In the genomic region with DNA sequence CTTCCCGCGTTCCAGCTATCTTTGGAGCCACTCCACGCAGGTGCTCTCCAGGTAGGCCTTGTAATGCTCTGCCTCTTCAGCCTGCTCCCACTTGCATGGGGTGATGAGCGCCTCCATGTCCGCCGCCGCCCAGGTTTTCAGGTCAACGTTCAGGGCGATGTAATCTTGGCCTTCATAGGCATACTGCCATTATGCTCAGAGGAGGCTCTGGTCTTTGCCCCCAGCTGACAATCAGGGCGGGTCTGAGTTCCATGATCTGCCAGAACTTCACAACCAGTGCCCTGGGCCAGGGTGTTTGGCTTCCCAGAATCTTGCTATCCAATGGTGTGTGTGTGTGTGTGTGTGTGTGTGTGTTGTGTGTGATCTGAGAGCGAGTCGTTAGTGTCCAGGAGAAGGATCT, we compare ENCODE assay signal across 27 mouse cellular contexts. TPM values are rescaled to one million over a fixed set of nuclear protein-coding genes. Genes with fewer than 3 reads are reported as not detected.
DNase-seq lines count a peak whose midpoint lies in the region; ATAC-seq and TF ChIP-seq lines count a peak whose summit lies in the region.
"Had no signal": no experiment of that assay in that cellular context is flagged by ENCODE, and none has a peak within 500 bp of the region (broad histone marks: within the 10 kb centered on the region; RNA-seq: fewer than 3 reads in every experiment).

No protein-coding gene starts in this region.

- H3K4me2 ChIP-seq in intestine, embryonic 15.5 days (replicated peaks): no peak overlapping the region
- no peak overlapping the region for H3K4me2 ChIP-seq in intestine, embryonic 16.5 days (ENCODE audit: low read depth, low read length)
- H3K4me2 ChIP-seq: embryonic facial prominence, embryonic 12.5 days; forebrain, embryonic 13.5 days; forebrain, embryonic 15.5 days had no signal

- peaks cover 8% of the 10 kb centered on the region; the same call in 1 of the 2 replicates for H3K27me3 ChIP-seq in liver, adult 2 months (ENCODE audit: control insufficient read depth, insufficient read depth, low read length)
- peaks cover 7% of the 10 kb centered on the region for H3K27me3 ChIP-seq in intestine, embryonic 15.5 days (replicated peaks)
- H3K27me3 ChIP-seq in intestine, embryonic 16.5 days (replicated peaks; ENCODE audit: control insufficient read depth, insufficient read depth, low read length): no peaks in the 10 kb centered on the region; the same call in 1 of the 2 replicates
- peaks cover 2% of the 10 kb centered on the region; the same call in 1 of the 2 replicates for H3K27me3 ChIP-seq in small intestine, adult 2 months (ENCODE audit: control insufficient read depth, insufficient read depth, low read length)

- no peak overlapping the region for H3K4me3 ChIP-seq in liver, adult 2 months (ENCODE audit: insufficient read depth, low read depth, low read length)
- H3K4me3 ChIP-seq in intestine, embryonic 15.5 days (replicated peaks): no peak overlapping the region
- no peak overlapping the region for H3K4me3 ChIP-seq in intestine, embryonic 16.5 days (ENCODE audit: low read length)
- no peak overlapping the region for H3K4me3 ChIP-seq in small intestine, adult 2 months (ENCODE audit: low read depth, low read length)
- H3K4me3 ChIP-seq: embryonic facial prominence, embryonic 10.5 days; embryonic facial prominence, embryonic 12.5 days; forebrain, embryonic 13.5 days; forebrain, embryonic 15.5 days had no signal

- no peaks in the 10 kb centered on the region for H3K36me3 ChIP-seq in liver, adult 2 months (ENCODE audit: control insufficient read depth, insufficient read depth, low read length)
- H3K36me3 ChIP-seq in intestine, embryonic 15.5 days: no peaks in the 10 kb centered on the region
- H3K36me3 ChIP-seq in intestine, embryonic 16.5 days (ENCODE audit: control insufficient read depth, insufficient read depth, low read length): no peaks in the 10 kb centered on the region
- H3K36me3 ChIP-seq in small intestine, adult 2 months (ENCODE audit: control insufficient read depth, insufficient read depth, low read length): peaks cover 18% of the 10 kb centered on the region
- H3K36me3 ChIP-seq: embryonic facial prominence, embryonic 10.5 days; embryonic facial prominence, embryonic 12.5 days; forebrain, embryonic 15.5 days had no signal

- no peak overlapping the region for H3K27ac ChIP-seq in liver, adult 2 months (replicated peaks; ENCODE audit: insufficient read depth, low read depth, low read length)
- no peak overlapping the region for H3K27ac ChIP-seq in intestine, embryonic 15.5 days
- no peak overlapping the region for H3K27ac ChIP-seq in intestine, embryonic 16.5 days (ENCODE audit: low read length)
- H3K27ac ChIP-seq in small intestine, adult 2 months (ENCODE audit: insufficient read depth, low read depth, low read length): peak overlapping the region; percentile 94
- H3K27ac ChIP-seq: embryonic facial prominence, embryonic 10.5 days; embryonic facial prominence, embryonic 12.5 days; forebrain, embryonic 13.5 days; forebrain, embryonic 15.5 days had no signal

- ATAC-seq in intestine, embryonic 15.5 days: peak; percentile 76
- ATAC-seq in intestine, embryonic 16.5 days: peak; percentile 74
- ATAC-seq: forebrain, embryonic 13.5 days; forebrain, embryonic 15.5 days had no signal

- 70% methylated on average over 12 of the region's 12 CpGs for WGBS in liver, adult 2 months
- 64% methylated on average over 12 of the region's 12 CpGs for WGBS in intestine, embryonic 15.5 days
- 54% methylated on average over 12 of the region's 12 CpGs for WGBS in intestine, embryonic 16.5 days
- 26% methylated on average over 12 of the region's 12 CpGs for WGBS in small intestine, adult 2 months

- TF ChIP-seq CTCF in liver, adult 2 months (IDR thresholded peaks at IDR 0.05; ENCODE audit: low read depth, low read length): no peak
- TF ChIP-seq CTCF in small intestine, adult 2 months (IDR thresholded peaks at IDR 0.05; ENCODE audit: extremely low read depth, insufficient read length, insufficient replicate concordance, low read depth, low read length): no peak

- H3K79me2 ChIP-seq in liver, adult 2 months (ENCODE audit: control insufficient read depth, insufficient read depth, low read length): no peaks in the 10 kb centered on the region

- no peak for TF ChIP-seq POLR2A in liver, adult 2 months (IDR thresholded peaks at IDR 0.05; ENCODE audit: extremely low read depth, insufficient read depth, low read length)
- TF ChIP-seq POLR2A in small intestine, adult 2 months (IDR thresholded peaks at IDR 0.05; ENCODE audit: low read depth, low read length): no peak

- no peak overlapping the region for H3K9ac ChIP-seq in liver, adult 2 months (ENCODE audit: low read depth, low read length)
- no peak overlapping the region for H3K9ac ChIP-seq in intestine, embryonic 15.5 days
- H3K9ac ChIP-seq in intestine, embryonic 16.5 days (ENCODE audit: low read depth, low read length): no peak overlapping the region
- H3K9ac ChIP-seq: embryonic facial prominence, embryonic 12.5 days; forebrain, embryonic 13.5 days; forebrain, embryonic 15.5 days had no signal

- H3K4me1 ChIP-seq in liver, adult 2 months (ENCODE audit: control insufficient read depth, insufficient read depth, low read length): no peaks in the 10 kb centered on the region
- 0 out of 2 replicates have a peak, but pooled peaks cover 4% of the 10 kb centered on the region for H3K4me1 ChIP-seq in intestine, embryonic 15.5 days (replicated peaks)
- H3K4me1 ChIP-seq in intestine, embryonic 16.5 days (ENCODE audit: control insufficient read depth, insufficient read depth, low read length): no peaks in the 10 kb centered on the region
- H3K4me1 ChIP-seq in small intestine, adult 2 months (ENCODE audit: control insufficient read depth, insufficient read depth, insufficient read length, low read length): peaks cover 9% of the 10 kb centered on the region
- H3K4me1 ChIP-seq: embryonic facial prominence, embryonic 12.5 days; forebrain, embryonic 13.5 days had no signal

- peak; percentile 4 for DNase-seq in liver, adult 2 months (ENCODE audit: extremely low read depth, low read depth, low spot score)
- DNase-seq in liver: no peak
- no peak for DNase-seq in natural killer cell, adult 2 months (ENCODE audit: low spot score in 2 of 2)
- no peak for DNase-seq in cerebellum, adult 9-10 months
- DNase-seq: adrenal gland, adult 2 months; adrenal gland, postnatal 10 days; adrenal gland, postnatal 25 days; cerebellum, adult 11 months; cerebellum, adult 18-20 months; cerebellum, adult 8-10 months; cerebellum, postnatal 10 days; cerebellum, postnatal 25 days had no signal

- no peaks in the 10 kb centered on the region for H3K9me3 ChIP-seq in intestine, embryonic 15.5 days
- no peaks in the 10 kb centered on the region for H3K9me3 ChIP-seq in intestine, embryonic 16.5 days (ENCODE audit: control insufficient read depth, low read length)
- H3K9me3 ChIP-seq: embryonic facial prominence, embryonic 10.5 days; embryonic facial prominence, embryonic 12.5 days; forebrain, embryonic 13.5 days; forebrain, embryonic 15.5 days had no signal

RNA-seq across cellular contexts. Expression of a gene that starts 7.9 kb away (rescaled TPM):
- total RNA-seq in liver, adult 2 months (2014; rRNA removed): not detected in 2 replicates
- not detected in 2 replicates for polyA plus RNA-seq in liver, adult 2 months (2012; rRNA removed)
- 24.3 and 30.1 TPM in 2 replicates for polyA plus RNA-seq in intestine, embryonic 15.5 days (2015; fragmentation: Nextera tagmentation; extraction: Ambion mirVana)
- polyA plus RNA-seq in intestine, embryonic 16.5 days (2015; fragmentation: Nextera tagmentation; extraction: Ambion mirVana): 42.3 and 46.9 TPM in 2 replicates
- 68.4 and 126 TPM in 2 replicates for polyA plus RNA-seq in small intestine, adult 2 months (2012; rRNA removed)
- total RNA-seq: adrenal gland, adult 2 months; adrenal gland, postnatal 10 days; adrenal gland, postnatal 25 days; adrenal gland, postnatal 4 days; MEL had no signal
- polyA plus RNA-seq: adrenal gland, adult 2 months; brain, embryonic 14.5 days; C2C12; cortical plate, adult 2 months; embryonic facial prominence, embryonic 10.5 days; embryonic facial prominence, embryonic 12.5 days; embryonic facial prominence, embryonic 14.5 days; forebrain, embryonic 11.5 days; forebrain, embryonic 13.5 days; forebrain, embryonic 15.5 days had no signal

RNA-seq across cellular contexts. Expression of a gene that starts 13.9 kb away (rescaled TPM):
- not detected in 2 replicates for total RNA-seq in liver, adult 2 months (2014; rRNA removed)
- not detected in 2 replicates for polyA plus RNA-seq in liver, adult 2 months (2012; rRNA removed)
- 1.2 and 2.2 TPM in 2 replicates for polyA plus RNA-seq in intestine, embryonic 15.5 days (2015; fragmentation: Nextera tagmentation; extraction: Ambion mirVana)
- 1.9 and 3.5 TPM in 2 replicates for polyA plus RNA-seq in intestine, embryonic 16.5 days (2015; fragmentation: Nextera tagmentation; extraction: Ambion mirVana)
- 118 and 149 TPM in 2 replicates for polyA plus RNA-seq in small intestine, adult 2 months (2012; rRNA removed)
- total RNA-seq: adrenal gland, adult 2 months; adrenal gland, postnatal 25 days; ES-E14; MEL had no signal
- polyA plus RNA-seq: adrenal gland, adult 2 months; brain, embryonic 14.5 days; C2C12; cortical plate, adult 2 months; embryonic facial prominence, embryonic 10.5 days; embryonic facial prominence, embryonic 12.5 days; embryonic facial prominence, embryonic 14.5 days; forebrain, embryonic 11.5 days; forebrain, embryonic 13.5 days; forebrain, embryonic 15.5 days had no signal

RNA-seq across cellular contexts. Expression of a gene that starts 53.0 kb away (rescaled TPM):
- total RNA-seq in liver, adult 2 months (2014; rRNA removed): not detected in 2 replicates
- polyA plus RNA-seq in liver, adult 2 months (2012; rRNA removed): not detected in 2 replicates
- polyA plus RNA-seq in intestine, embryonic 15.5 days (2015; fragmentation: Nextera tagmentation; extraction: Ambion mirVana): 1.4 and 1.5 TPM in 2 replicates
- polyA plus RNA-seq in intestine, embryonic 16.5 days (2015; fragmentation: Nextera tagmentation; extraction: Ambion mirVana): 1.4 and 2.1 TPM in 2 replicates
- polyA plus RNA-seq in small intestine, adult 2 months (2012; rRNA removed): 12.5 and 88.2 TPM in 2 replicates
- total RNA-seq: adrenal gland, adult 2 months; adrenal gland, postnatal 10 days; adrenal gland, postnatal 25 days; adrenal gland, postnatal 4 days; ES-E14; MEL had no signal
- polyA plus RNA-seq: adrenal gland, adult 2 months; brain, embryonic 14.5 days; C2C12; cortical plate, adult 2 months; embryonic facial prominence, embryonic 10.5 days; embryonic facial prominence, embryonic 12.5 days; embryonic facial prominence, embryonic 14.5 days; forebrain, embryonic 11.5 days; forebrain, embryonic 13.5 days; forebrain, embryonic 15.5 days had no signal

Comparison
In these comparisons a context has a peak if more than half of its experiments do, and no peak if none do; other contexts are left out.
1. RNA of a gene that starts 7.9 kb away (polyA plus RNA-seq): 68.4 to 126 TPM in small intestine, adult 2 months, 42.3 to 46.9 TPM in intestine, embryonic 16.5 days and 24.3 to 30.1 TPM in intestine, embryonic 15.5 days; not detected in liver, adult 2 months; every median in the first group is over 10 times any median in the second.
2. RNA of a gene that starts 13.9 kb away (polyA plus RNA-seq): 118 to 149 TPM in small intestine, adult 2 months; 1.9 to 3.5 TPM in intestine, embryonic 16.5 days, 1.2 to 2.2 TPM in intestine, embryonic 15.5 days and not detected in liver, adult 2 months; every median in the first group is over 10 times any median in the second.